Mouse (Mus musculus) stomach, embryonic 14.5 days (tissue): ENCODE results near the gene 1110004F10Rik. TPM values are rescaled to one million over a fixed set of nuclear protein-coding genes. Genes with fewer than 3 reads are reported as not detected.

Experiments used
- ATAC-seq: fragments of 200-750 bp; cut with Nextera tagmentation; 2 replicates; pipeline ENCODE4 v1.8.0; 2017; ENCODE audit warnings: low read depth, moderate TSS enrichment; ENCODE audit not compliant: insufficient number of reproducible peaks, insufficient read depth, low FRiP score
- H3K27ac ChIP-seq: fragments of 300-500 bp; sonication (generic); 2 replicates; pipeline ENCODE4 v1.5.1; 2014; ENCODE audit warnings: mild to moderate bottlenecking, low read length, moderate library complexity, mixed read lengths
- H3K27me3 ChIP-seq: fragments of 300-500 bp; sonication (generic); 2 replicates; pipeline ENCODE4 v1.6.1; 2014; ENCODE audit warnings: low read length, control low read depth, mixed read lengths; ENCODE audit not compliant: control insufficient read depth, insufficient read depth
- H3K36me3 ChIP-seq: fragments of 300-500 bp; sonication (generic); 2 replicates; pipeline ENCODE4 v1.6.1; 2014; ENCODE audit warnings: mild to moderate bottlenecking, control low read depth, low read length, moderate library complexity, mixed read lengths; ENCODE audit not compliant: control insufficient read depth, insufficient read depth
- H3K4me1 ChIP-seq: fragments of 300-500 bp; sonication (generic); 2 replicates; pipeline ENCODE4 v1.6.1; 2014; ENCODE audit warnings: low read length, control low read depth, mixed read lengths; ENCODE audit not compliant: control insufficient read depth, insufficient read depth
- H3K4me2 ChIP-seq: fragments of 300-500 bp; sonication (generic); replicated peaks from 2 replicates; pipeline ENCODE4 v1.6.1; 2014; ENCODE audit warnings: low read depth, low read length, control low read depth
- H3K4me3 ChIP-seq: fragments of 300-500 bp; sonication (generic); 2 replicates; pipeline ENCODE4 v1.5.1; 2014; ENCODE audit warnings: low read depth, low read length, control low read depth
- H3K9ac ChIP-seq: fragments of 300-500 bp; sonication (generic); replicated peaks from 2 replicates; pipeline ENCODE4 v1.6.1; 2014; ENCODE audit warnings: low read depth, mild to moderate bottlenecking, control low read depth, low read length, moderate library complexity, mixed read lengths
- H3K9me3 ChIP-seq: fragments of 300-500 bp; sonication (generic); 2 replicates; pipeline ENCODE4 v1.6.1; 2016; ENCODE audit warnings: low read depth, low read length, control low read depth; ENCODE audit not compliant: control insufficient read depth
- WGBS: fragments of 180-500 bp; shearing (Covaris S2); extraction: QIAGEN DNeasy Blood & Tissue Kit; methylation state at CpG from one replicate; pipeline ENCODE4 v1.1.7; 2014; 5-methylcytosine and 5-hydroxymethylcytosine counted together
- polyA plus RNA-seq: library from polyadenylated mRNA; unstranded; fragments of >200 nt; fragmentation: Nextera tagmentation; extraction: Ambion mirVana; gene quantifications from 2 replicates; pipeline ENCODE4 v1.2.1, GENCODE M21; 2014

Gene 1110004F10Rik
- polyA plus RNA-seq, 1 experiment from 2014 or later, result 271 TPM

GRCm38 (mm10) chr7:116111546-116111945 is 72.3 kb downstream of the 1110004F10Rik start:
- Histone ChIP-seq H3K4me3 (no peak overlapping the region), H3K4me2 (no peak overlapping the region), H3K27me3 (no peaks in the 10 kb centered on the region), H3K9me3 (no peaks in the 10 kb centered on the region), H3K4me1 (no peaks in the 10 kb centered on the region), H3K36me3 (no peaks in the 10 kb centered on the region), H3K27ac (no peak overlapping the region), H3K9ac (no peak overlapping the region)
- 83% methylated on average over 6 of the region's 6 CpGs for whole genome bisulfite sequencing
- ATAC-seq, result no peak

GRCm38 (mm10) chr7:116115216-116115930 is 76.2 kb downstream of the 1110004F10Rik start:
- no peaks in the 10 kb centered on the region for H3K9me3 ChIP-seq
- H3K36me3 ChIP-seq, result no peaks in the 10 kb centered on the region
- no peak for ATAC-seq
- no peak overlapping the region for H3K4me2 ChIP-seq
- no peaks in the 10 kb centered on the region for H3K27me3 ChIP-seq
- 70% methylated on average over 12 of the region's 12 CpGs for WGBS
- no peak overlapping the region for H3K27ac ChIP-seq
- H3K4me1 ChIP-seq, result no peaks in the 10 kb centered on the region
- no peak overlapping the region for H3K9ac ChIP-seq
- H3K4me3 ChIP-seq, result no peak overlapping the region

GRCm38 (mm10) chr7:116115991-116116390 is 76.8 kb downstream of the 1110004F10Rik start:
- 88% methylated on average over 2 of the region's 2 CpGs for WGBS
- Histone ChIP-seq H3K4me2 (no peak overlapping the region), H3K27me3 (no peaks in the 10 kb centered on the region), H3K4me3 (no peak overlapping the region), H3K9me3 (no peaks in the 10 kb centered on the region), H3K27ac (no peak overlapping the region), H3K9ac (no peak overlapping the region), H3K36me3 (no peaks in the 10 kb centered on the region), H3K4me1 (no peaks in the 10 kb centered on the region)
- ATAC-seq, result no peak

GRCm38 (mm10) chr7:116119306-116119857 is 80.2 kb downstream of the 1110004F10Rik start:
- WGBS, result 65% methylated on average over 1 of the region's 1 CpGs
- no peaks in the 10 kb centered on the region for H3K9me3 ChIP-seq
- no peak overlapping the region for H3K4me2 ChIP-seq
- H3K4me1 ChIP-seq, result no peaks in the 10 kb centered on the region
- no peaks in the 10 kb centered on the region for H3K27me3 ChIP-seq
- H3K27ac ChIP-seq, result no peak overlapping the region
- H3K9ac ChIP-seq, result no peak overlapping the region
- no peak overlapping the region for H3K4me3 ChIP-seq
- no peaks in the 10 kb centered on the region for H3K36me3 ChIP-seq
- ATAC-seq, result no peak

- Histone ChIP-seq H3K4me3 (no peak overlapping the region), H3K27me3 (no peaks in the 10 kb centered on the region), H3K4me2 (no peak overlapping the region), H3K4me1 (no peaks in the 10 kb centered on the region), H3K27ac (no peak overlapping the region), H3K36me3 (no peaks in the 10 kb centered on the region), H3K9me3 (no peaks in the 10 kb centered on the region), H3K9ac (no peak overlapping the region)
- no peak for ATAC-seq
- 65% methylated on average over 4 of the region's 4 CpGs for WGBS
Measured at GRCm38 (mm10) chr7:116120737-116121136, 81.5 kb downstream of the 1110004F10Rik start.

- Histone ChIP-seq H3K36me3 (no peaks in the 10 kb centered on the region), H3K4me1 (no peaks in the 10 kb centered on the region), H3K4me3 (no peak overlapping the region), H3K9me3 (no peaks in the 10 kb centered on the region), H3K9ac (no peak overlapping the region), H3K27ac (peak overlapping the region; percentile 55; the same call in 1 of the 2 replicates), H3K4me2 (no peak overlapping the region), H3K27me3 (no peaks in the 10 kb centered on the region)
- no peak for ATAC-seq
- 64% methylated on average over 11 of the region's 11 CpGs for WGBS
Measured at GRCm38 (mm10) chr7:116121202-116121601, 82.0 kb downstream of the 1110004F10Rik start.

- 70% methylated on average over 13 of the region's 13 CpGs for WGBS
- H3K27me3 ChIP-seq, result no peaks in the 10 kb centered on the region
- no peaks in the 10 kb centered on the region for H3K9me3 ChIP-seq
- H3K4me1 ChIP-seq, result no peaks in the 10 kb centered on the region
- H3K36me3 ChIP-seq, result no peaks in the 10 kb centered on the region
- ATAC-seq, result no peak
- H3K4me3 ChIP-seq, result no peak overlapping the region
- no peak overlapping the region for H3K9ac ChIP-seq
- no peak overlapping the region for H3K27ac ChIP-seq
- no peak overlapping the region for H3K4me2 ChIP-seq
Measured at GRCm38 (mm10) chr7:116122981-116123596, 83.9 kb downstream of the 1110004F10Rik start.

GRCm38 (mm10) chr7:116123597-116123985 is 84.4 kb downstream of the 1110004F10Rik start:
- Histone ChIP-seq H3K9me3 (no peaks in the 10 kb centered on the region), H3K27ac (no peak overlapping the region), H3K27me3 (no peaks in the 10 kb centered on the region), H3K36me3 (no peaks in the 10 kb centered on the region), H3K4me2 (no peak overlapping the region), H3K9ac (no peak overlapping the region), H3K4me3 (no peak overlapping the region), H3K4me1 (no peaks in the 10 kb centered on the region)
- no peak for ATAC-seq
- 82% methylated on average over 2 of the region's 2 CpGs for WGBS
